Mouse (Mus musculus): ENCODE data around the gene Rmnd1. TPM values are rescaled to one million over a fixed set of nuclear protein-coding genes. Genes with fewer than 3 reads are reported as not detected.
"Not testable (repeated sequence)": the region's sequence is repeated elsewhere in the genome, so short reads cannot be mapped to it uniquely, and the experiment has no call there.

The Rmnd1 gene
- 10 to 100 TPM; 38.5 to 42.1 TPM for total RNA-seq (2021)
- long read RNA-seq, experiment 1, transcript Rmnd1-201 (13 exons, 3,139 nt): major isoform, 9 of 32 reads
- long read RNA-seq, experiment 1, partial matches to known transcripts: 2 of 32 reads
- long read RNA-seq, experiment 1, other reads (novel, unspliced or antisense): 21 of 32 reads
- long read RNA-seq, experiment 2, transcript Rmnd1-201 (13 exons, 3,139 nt): major isoform, 26 of 44 reads
- long read RNA-seq, experiment 2, partial matches to known transcripts: 1 of 44 reads
- long read RNA-seq, experiment 2, other reads (novel, unspliced or antisense): 16 of 44 reads

DNA sequence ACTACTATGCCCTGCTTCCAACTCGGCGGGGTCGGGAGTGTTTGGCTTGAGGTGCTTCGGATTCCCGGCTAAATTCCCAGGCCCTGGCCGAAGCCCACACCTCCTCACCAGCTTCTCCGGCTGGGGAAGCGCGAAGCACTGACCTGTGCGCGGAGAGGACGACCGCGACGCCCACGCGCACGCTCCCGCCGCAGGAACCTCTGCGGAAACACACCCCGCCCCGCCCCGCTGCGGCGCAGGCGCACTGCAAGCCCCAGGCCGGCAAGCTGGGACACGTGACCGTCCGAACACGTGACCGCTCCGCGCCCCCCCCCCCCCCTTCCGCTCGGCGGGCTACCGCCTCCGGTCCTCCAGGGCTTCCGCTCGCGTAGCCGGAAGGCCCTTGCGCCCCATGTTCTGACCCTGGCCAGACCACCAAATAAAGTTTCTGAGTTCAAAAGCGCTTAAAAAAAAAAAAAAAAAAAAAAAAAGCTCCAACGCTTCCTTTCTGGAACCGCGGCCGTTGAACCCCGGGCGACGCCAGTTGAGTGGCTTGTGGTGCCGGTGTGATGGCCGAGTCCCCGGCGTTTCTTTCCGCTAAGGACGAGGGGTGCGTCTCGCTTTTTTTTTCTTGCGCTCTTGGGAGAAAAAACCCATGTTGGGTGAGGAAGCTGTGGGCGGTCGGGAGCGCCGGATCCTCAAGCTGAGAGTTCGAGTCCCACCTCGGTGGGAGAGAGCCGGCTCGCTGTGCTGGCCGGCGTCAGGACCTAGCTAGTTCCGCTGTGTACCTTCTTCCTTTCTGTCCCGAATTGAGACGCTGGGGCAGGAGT lies at the start of gene Rmnd1, which contains the start of gene Armt1:
Gene Rmnd1 (minus strand): TSS at position 266 of the 809 bp plus-strand sequence.
Gene Armt1 (plus strand): TSS at position 345 of the 809 bp plus-strand sequence.
- DNase-seq: peak; percentile 86 to 93
- intact Hi-C loops (cut with DNase I): loop anchor here (10.0 kb wide), 1 partner anchor 1372 kb away; the partner anchor contains the start of gene Fbxo5

DNA sequence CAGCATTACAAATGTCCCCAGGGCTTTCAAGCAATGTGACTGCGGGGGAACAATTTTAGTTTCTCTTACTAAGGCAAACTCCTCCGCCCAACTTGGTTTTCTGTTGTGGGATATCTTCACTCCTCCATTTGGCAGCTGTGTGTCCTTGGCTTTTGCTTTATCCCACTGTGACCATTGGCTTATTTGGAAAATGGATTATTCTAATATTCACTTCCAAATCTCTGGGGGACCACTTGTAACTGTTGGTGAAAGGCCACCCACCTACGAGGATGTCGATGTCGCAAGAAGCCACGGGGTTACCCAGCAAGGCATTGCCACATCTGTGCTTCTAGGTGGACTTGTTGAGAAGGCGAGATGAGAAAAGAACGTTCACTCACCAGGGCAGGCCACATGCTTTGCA lies 49.5 kb upstream of the Rmnd1 start:
- DNase-seq: peak; percentile 29 to 42
- intact Hi-C loops (cut with DNase I): no loop called here

DNA sequence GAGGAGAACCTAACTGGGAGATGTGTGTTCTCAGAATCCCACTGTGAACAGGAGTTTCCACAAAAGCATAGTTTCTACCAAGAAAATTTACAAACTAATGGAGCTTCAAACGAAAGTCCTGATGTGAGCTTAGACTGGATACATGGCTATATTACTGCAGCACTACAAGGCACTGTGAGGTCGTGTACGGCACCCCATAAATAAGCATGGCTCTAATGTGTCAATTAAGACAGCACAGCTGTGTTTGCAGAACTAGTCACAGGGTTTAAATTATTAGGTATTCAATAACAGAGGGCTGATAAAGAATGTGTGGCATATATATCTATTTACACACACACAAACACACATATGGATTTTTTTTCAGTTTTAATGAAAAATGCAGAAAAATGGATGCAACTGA lies 48.7 kb upstream of the Rmnd1 start:
- no peak for DNase-seq
- intact Hi-C loops (cut with DNase I): no loop called here

DNA sequence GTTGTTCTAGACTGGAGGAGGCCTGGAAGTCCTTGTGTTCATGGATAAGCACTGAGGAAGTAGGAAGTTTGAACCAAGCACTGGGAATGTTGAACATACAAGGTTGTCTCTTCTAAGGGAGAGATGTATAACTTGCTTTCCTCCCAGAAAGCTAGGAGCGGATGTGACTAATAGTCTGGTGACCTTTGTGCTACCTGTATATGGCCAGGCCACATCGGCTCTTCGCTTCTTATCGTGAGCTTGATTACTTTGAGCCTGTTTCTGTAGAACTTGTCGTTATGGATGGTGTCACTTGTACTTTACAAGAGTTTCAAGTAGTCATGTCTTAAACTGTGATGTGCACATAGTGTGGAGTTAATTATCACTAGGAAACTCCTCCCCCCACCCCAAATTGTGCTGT lies 44.4 kb upstream of the Rmnd1 start:
- DNase-seq: no peak
- intact Hi-C loops (cut with DNase I): no loop called here

DNA sequence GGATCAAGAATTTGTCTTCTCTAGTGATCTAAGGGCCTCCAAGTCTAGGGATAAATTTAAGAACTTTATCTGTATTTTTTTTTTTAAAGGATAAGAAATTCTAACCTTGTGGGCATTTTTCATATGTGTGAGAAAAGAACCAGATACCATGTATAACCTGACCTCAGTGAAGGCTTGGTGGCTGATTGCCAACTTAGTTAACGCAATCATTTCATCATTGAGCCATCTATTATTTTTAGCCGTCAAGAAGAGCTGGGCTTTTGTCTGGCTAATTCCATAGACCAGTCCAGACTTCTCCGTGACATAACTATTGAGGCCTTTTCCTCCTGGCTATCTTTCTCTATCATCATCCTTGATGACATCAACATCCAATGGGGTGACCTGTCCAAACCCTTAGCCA lies 43.2 kb upstream of the Rmnd1 start:
- intact Hi-C loops (cut with DNase I): no loop called here
- DNase-seq: no peak

DNA sequence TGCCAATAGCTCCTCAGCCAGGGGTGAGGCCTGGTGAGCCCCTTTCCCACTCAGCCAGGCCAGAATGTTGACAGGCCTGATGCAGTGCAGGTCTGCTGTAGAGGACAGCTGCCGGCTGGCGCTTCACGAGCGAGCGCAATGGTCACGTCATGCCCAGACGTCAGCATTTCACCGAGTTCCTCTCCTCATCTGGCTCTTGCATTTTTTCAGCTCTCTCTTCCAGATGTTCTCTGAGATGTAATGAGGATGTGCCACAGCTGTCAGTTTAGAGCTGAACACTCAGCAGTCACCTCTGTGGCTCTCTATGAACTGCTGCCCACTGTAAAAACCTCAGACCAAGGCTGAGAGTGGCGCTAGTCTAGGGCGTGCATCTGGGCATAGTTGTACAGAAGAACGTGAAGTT lies 41.4 kb upstream of the Rmnd1 start:
- no peak for DNase-seq
- intact Hi-C loops (cut with DNase I): no loop called here

DNA sequence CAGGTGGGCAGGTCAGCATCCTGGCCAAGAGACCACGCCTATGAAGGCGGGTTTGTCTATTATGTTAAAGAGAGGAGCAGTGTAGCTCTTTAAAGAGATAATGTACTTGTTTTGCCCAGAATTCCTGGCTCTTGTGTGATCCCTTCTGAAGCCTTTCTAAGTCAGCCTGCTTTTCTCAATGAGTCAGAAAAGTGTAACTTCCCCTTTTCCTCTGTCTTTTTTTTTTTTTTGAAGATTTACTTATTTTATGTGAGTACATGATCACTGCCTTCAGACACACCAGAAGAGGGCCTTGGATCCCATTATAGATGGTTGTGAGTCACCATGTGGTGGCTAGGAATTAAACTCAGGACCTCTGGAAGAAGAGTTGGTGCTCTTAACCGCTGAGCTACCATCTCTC lies 37.2 kb upstream of the Rmnd1 start:
- intact Hi-C loops (cut with DNase I): no loop called here
- no peak for DNase-seq

DNA sequence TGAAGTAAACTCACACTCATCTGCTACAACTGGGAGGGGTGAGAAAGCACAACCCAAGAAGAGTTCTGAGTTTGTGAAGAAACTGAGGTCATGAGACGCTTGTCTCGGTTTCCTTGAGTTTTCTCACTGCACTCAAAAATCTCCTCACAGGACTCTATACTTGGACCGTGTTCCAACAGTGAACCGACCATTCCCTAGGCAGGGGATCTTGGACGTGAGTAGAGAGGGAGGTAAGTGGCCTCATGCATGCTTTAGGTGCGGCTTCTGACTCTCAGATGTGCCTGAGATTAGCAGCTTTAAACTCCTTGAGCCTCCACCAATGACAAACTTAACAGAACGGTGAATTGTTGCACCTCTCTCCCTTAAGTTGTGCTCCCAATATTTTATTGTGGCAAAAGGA lies 33.6 kb upstream of the Rmnd1 start:
- intact Hi-C loops (cut with DNase I): no loop called here
- DNase-seq: no peak

DNA sequence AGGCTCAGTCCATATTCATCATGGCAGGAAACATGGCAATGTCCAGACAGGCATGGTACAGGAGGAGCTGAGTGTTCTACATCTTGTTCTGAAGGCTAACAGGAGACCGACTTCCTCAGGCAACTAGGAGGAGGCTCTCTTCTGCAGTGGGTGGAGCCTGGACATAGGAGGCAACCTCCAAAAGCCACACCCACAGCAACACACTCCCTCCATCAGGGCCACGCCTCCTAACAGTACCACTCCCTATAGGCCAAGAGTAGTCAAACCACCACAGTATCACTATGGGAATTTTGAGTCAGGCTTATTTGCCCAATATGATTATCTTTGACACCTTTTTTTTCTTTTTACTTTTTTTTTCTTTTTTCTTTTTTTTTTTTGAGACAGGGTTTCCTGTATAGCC lies 28.0 kb upstream of the Rmnd1 start:
- intact Hi-C loops (cut with DNase I): no loop called here
- no peak for DNase-seq

DNA sequence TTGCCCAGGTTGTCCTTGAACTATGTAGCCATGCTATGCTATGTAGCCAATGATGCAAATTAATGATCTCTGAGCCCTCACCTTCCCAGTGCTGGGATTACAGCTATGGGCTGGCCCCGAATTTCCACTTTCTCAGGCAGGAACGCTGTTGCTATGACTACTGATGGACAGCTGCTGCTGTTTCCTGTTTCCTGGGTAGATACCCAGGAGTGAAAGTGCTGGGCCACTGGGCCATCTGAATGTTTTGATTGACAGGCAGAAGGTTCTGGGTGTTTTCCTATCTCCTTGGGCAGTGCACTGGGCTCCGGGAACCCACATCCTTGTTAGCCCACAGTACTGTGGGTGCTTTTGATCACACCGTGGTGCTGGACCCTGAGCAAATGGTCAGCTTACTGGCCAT lies 24.2 kb upstream of the Rmnd1 start:
- no peak for DNase-seq
- intact Hi-C loops (cut with DNase I): no loop called here

DNA sequence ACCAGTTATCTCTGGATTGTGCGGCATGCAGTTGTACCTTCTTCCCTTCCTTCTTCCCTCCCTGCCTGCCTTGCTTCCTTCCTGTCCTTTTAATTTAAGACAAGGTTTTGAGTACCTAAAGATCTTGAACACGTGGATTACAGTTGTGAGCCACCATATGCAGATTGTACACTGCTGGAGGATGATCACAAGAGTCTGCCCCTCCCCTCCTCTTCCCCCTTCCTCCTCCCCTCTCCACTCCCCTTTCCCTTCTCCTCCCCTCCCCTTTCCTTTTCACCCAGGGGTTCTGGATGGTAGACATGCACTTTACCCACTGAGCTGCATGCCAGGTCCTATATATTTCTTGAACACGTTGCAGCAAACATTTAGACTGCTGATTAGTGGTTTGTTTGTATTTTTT lies 3.2 kb upstream of the Rmnd1 start:
- intact Hi-C loops (cut with DNase I): loop anchor here (10.0 kb wide), 1 partner anchor 1369 kb away; the partner anchor contains the start of gene Fbxo5
- DNase-seq: no peak

DNA sequence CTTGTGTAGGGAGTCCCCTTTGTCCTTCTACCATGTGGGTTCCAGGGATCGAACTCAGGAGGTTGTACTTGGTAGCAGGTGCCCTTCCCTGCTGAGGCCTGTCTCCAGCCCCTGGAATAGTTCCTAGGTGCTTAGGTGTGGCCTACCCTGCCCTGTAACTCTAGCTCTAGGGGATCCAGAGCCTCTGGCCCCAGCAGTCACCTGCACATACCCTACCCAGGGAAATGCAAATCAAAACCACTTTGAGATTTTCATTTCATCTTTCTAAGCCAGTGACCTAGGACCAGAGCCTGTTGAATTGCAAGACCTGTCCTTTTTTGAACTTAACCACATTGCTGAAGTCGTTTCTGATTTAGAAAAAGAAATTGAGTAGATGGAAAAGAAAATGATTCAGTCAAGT lies 1.7 kb upstream of the Rmnd1 start:
- intact Hi-C loops (cut with DNase I): loop anchor here (10.0 kb wide), 1 partner anchor 1371 kb away; the partner anchor contains the start of gene Fbxo5
- DNase-seq: not testable (repeated sequence)

DNA sequence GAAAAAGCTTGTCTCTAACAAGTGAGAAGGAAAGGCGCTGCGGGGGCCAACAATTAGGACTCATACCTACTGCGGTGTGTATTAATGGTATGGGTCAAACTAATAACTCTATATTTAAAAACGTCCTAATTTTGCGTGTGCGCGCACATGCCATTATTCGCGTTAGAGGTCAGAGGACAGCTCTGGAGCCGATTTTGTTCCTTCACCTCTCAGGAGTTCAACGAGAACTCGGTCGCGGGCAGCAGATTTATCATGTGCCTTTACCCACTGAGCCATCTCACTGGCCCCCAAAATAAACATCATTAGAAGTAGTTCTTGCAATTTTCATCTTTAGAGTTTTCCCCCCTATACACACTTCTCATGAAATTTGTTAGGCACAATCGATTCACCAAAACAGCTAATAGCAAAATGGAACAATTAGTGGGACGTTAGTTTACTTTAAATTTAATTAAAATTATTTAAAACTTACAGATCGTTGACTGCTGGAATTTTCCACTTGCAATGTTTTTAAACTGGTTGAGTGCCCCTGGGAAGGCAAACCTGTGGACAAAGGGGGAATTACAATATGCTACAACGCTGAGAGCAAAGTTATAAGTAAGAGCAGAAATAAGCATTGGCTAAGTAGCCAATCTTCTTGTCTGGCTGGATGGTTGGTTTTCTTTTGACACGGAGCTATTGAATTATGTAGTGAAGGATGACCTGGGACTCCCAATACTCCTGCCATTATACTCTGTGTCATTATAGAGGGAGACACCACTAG lies 988 bp upstream of the Rmnd1 start:
- intact Hi-C loops (cut with DNase I): loop anchor here (10.0 kb wide), 1 partner anchor 1372 kb away; the partner anchor contains the start of gene Fbxo5
- DNase-seq: no peak

DNA sequence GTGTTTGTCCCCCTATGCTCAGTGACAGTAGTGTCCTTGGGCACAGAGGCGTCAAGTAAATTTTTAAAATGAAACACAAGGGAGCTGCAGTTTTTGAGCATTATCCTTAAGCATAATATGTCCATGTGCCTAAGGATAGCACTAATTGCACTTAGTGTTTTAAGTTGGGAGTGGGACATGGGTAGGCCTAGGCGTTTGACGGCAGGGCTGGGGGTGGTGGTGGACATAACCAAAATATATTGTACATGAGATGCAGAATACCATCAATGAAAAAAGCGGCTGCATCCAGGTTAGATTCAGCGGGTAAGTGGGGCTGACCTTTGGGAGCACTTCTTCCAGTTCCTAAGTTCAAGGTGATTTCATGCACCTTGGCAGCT lies 454 bp downstream of the Rmnd1 start:
- no peak for DNase-seq
- intact Hi-C loops (cut with DNase I): loop anchor here (10.0 kb wide), 1 partner anchor 1373 kb away; the partner anchor contains the start of gene Fbxo5

DNA sequence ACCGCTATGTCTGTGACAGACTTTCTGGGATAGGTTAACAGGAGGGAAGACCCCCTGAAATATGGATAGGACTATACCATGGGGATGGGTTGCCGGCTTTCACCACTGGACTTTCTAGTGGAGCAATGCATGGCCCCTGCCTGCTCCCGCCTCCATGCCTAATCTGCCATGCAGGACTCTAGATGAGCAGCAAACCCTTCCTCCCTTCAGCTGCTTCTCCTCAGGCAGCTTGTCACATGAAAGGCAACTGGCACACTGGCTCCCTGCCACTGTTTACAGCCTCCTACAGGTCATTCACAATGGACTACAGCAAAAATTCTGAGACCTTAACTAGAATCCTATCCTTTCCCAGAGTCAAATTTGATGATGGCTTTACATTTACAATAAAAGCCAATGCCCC lies 1.4 kb downstream of the Rmnd1 start:
- intact Hi-C loops (cut with DNase I): loop anchor here (10.0 kb wide), 1 partner anchor 1374 kb away; the partner anchor contains the start of gene Fbxo5
- DNase-seq: no peak

DNA sequence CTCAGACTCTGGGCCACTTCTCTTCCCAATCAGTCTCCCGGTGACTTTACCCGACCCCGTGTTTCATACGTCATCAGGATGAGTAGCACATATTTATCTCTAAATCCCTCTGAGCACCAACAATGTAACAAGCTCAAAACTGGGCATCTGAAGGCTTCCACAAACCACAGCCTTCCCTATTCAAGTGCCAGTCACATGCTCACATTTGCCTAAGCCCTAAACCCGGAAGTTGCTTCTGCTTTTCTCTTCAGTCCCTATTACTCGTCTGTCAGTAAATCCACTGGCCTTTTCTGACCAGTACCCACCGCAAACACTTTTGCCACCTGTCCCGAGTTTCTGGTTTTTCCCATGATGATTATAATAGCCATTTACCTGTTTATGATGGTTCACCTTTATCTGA lies 1.8 kb downstream of the Rmnd1 start:
- intact Hi-C loops (cut with DNase I): loop anchor here (10.0 kb wide), 1 partner anchor 1374 kb away; the partner anchor contains the start of gene Fbxo5
- DNase-seq: no peak

DNA sequence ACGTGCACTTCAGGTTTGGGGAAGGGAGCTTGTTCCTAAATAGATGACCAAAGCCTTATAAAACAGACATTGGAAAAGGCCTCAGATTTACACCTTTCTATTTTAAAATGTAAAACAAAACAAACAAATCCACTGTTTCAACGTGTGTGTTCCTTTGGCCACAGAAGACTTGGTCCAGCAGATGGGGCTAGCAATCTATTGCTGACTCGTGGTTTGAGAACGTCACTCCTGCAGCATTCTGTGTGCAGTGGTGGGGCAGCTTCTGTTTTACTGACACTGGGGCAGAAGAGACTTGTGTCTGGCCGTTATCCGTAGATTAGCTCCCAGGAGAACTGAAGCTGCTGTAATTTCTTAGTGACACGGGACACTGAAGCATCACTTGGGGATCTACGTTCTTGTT lies 6.9 kb downstream of the Rmnd1 start:
- DNase-seq: no peak
- intact Hi-C loops (cut with DNase I): no loop called here

DNA sequence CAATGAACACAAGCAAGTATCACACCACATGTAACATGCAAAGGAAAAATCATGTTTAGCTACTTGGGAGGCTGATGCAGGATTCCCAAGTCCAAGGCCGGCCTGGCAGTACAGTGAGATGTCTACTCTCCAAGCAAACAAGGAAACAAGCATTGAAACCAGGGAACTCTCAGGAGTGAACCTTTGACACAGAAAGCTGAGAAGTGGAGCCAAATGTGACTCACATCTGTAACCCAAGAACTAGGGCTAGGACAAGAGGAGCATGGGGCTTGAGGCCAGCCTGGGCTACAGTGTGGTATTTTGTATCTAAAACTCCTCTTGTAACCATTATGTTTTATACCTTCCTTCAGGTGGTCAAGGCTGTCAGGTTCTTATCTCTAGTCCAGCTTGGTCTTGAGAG lies 25.0 kb downstream of the Rmnd1 start:
- no peak for DNase-seq
- intact Hi-C loops (cut with DNase I): loop anchor here (10.0 kb wide), 1 partner anchor 758 kb away; no protein-coding TSS in a partner anchor

DNA sequence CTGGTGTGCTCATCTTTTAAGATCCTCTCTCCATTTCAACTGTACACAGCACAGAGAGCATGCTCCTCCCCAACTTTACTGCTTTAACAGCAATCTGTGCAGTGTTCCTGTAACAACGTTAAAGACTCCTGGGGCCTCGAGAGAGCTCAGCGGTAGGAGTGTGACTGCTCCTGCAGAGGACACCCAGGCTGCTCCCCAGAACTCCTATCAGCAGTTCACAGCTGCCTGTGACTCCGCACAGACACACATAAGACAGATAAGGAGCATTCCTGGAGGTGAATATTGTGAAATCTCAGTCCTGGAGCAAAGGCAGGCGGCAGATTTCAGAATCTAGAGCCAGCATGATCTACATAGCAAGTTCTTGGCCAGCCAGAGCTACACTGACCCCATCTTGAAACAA lies 26.7 kb downstream of the Rmnd1 start:
- intact Hi-C loops (cut with DNase I): loop anchor here (10.0 kb wide), 1 partner anchor 759 kb away; no protein-coding TSS in a partner anchor
- no peak for DNase-seq

DNA sequence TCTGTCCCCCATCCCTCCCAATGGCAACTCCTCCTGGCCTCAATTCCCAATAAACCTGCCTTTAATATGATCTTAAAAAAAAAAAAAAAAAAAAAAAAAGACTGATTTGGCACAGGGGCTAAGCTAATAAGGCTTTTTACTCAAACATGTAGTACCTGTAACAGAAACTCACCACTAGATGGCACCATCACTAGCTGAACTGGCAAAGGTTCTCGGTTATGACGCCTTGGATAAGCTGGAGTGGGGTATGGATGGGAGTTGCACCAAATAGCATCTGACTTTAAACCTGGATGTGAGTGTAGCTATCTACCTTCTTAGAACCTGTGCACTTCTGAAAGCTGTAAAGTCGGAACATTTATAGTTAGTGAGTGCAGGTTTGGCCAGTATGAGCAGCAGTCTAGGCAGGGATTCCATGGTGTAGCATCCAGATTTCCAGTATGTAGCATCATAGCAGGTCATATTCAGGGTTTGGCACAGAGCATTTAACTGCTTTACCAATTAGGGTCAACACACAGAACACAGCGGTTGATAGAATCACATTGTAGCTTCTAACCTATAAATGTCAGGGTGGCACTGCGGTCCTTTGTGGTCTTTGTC lies 27.2 kb downstream of the Rmnd1 start:
- no peak for DNase-seq

More for the DNA sequence above, 27.2 kb downstream of the Rmnd1 start:
- intact Hi-C loops (cut with DNase I): loop anchor here (10.0 kb wide), 1 partner anchor 760 kb away; no protein-coding TSS in a partner anchor
